Mouse (Mus musculus) cortical plate, adult 2 months (tissue): ENCODE measurements at regions not wholly inside any gene's neighbourhood (a gene's known extent, or its start where the extent isn't known, plus 50 kb on each side); places are given as distances from the start of the nearest gene placed in this dataset.

Source experiments
- H3K27ac ChIP-seq: fragments of 200-500 bp; 2 replicates; pipeline ENCODE4 v1.5.1; 2012; ENCODE audit warnings: low read length, control low read depth, inconsistent platforms; ENCODE audit not compliant: insufficient read depth
- H3K4me1 ChIP-seq: fragments of 200-500 bp; 2 replicates; pipeline ENCODE4 v1.6.1; 2011; ENCODE audit warnings: low read length; ENCODE audit not compliant: control insufficient read depth, insufficient read depth
- H3K4me3 ChIP-seq: fragments of 200-500 bp; 2 replicates; pipeline ENCODE4 v1.5.1; 2011; ENCODE audit warnings: mild to moderate bottlenecking, low read length, control low read depth; ENCODE audit not compliant: insufficient read depth
- CTCF ChIP-seq: fragments of 200-500 bp; IDR thresholded peaks from 2 replicates; pipeline ENCODE4 v1.5.1; 2011; ENCODE audit warnings: mild to moderate bottlenecking, control low read depth, low read length; ENCODE audit not compliant: insufficient read depth; ENCODE audit errors: extremely low read depth
- POLR2A ChIP-seq: fragments of 200-500 bp; IDR thresholded peaks from 2 replicates; pipeline ENCODE4 v1.6.1; 2011; ENCODE audit warnings: mild to moderate bottlenecking, low read length, control low read depth; ENCODE audit not compliant: insufficient read depth; ENCODE audit errors: extremely low read depth

DNA sequence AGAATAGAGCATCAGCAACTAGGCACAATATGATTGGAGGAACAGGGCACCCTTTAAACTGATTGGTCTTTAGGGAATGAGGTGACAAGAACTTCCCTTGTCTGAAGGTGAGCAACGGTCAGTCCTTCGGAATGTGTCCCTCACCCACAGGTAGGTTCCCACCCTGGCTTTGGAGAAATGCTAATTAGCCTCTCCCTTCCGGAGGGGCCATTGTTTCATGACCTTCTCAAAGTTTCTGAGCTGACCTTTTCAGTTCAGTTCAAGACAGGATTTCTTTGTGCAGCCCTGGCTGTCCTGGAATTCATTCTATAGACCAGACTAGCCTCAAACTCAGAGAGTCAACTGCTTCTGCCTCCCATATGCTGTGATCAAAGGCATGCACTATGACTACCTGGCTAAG lies 53.5 kb upstream of the Klf9 start:
- no peaks in the 10 kb centered on the region; the same call in 1 of the 2 replicates for H3K4me1 ChIP-seq
- no peak overlapping the region for H3K27ac ChIP-seq
- no peak for TF ChIP-seq CTCF
- no peak for TF ChIP-seq POLR2A
- no peak overlapping the region for H3K4me3 ChIP-seq

DNA sequence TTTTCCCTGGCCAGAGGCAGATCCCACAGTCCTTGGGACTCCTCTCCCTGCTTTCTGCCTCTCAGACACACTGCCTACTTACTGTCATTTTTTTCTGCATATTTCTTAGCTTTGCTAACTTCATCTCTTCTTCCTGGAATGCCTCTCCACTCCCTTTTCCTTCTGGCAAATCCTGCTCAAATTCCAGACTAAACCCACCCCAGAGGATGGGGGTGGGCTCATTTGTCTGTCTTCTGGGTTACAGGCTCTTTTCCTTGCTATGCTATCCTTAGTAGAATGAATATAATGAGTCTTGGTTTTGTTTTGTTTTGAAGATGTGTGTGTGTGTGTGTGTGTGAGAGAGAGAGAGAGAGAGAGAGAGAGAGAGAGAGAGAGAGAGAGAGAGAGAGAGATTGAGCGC lies 51.9 kb upstream of the Klf9 start:
- Histone ChIP-seq H3K4me3 (no peak overlapping the region), H3K27ac (no peak overlapping the region), H3K4me1 (no peaks in the 10 kb centered on the region; the same call in 1 of the 2 replicates)
- no peak for TF ChIP-seq POLR2A
- TF ChIP-seq CTCF = no peak

- TF ChIP-seq CTCF (no peak), POLR2A (no peak)
- Histone ChIP-seq H3K27ac (no peak overlapping the region), H3K4me3 (no peak overlapping the region), H3K4me1 (no peaks in the 10 kb centered on the region; the same call in 1 of the 2 replicates)
Measured at GRCm38 (mm10) chr19:23089761-23090514, 51.1 kb upstream of the Klf9 start.
